Mouse (Mus musculus) hindlimb bud, embryonic 11.5 days (tissue): Measurements from ENCODE around the gene Krt80.

ENCODE experiments used
- DNase-seq: peaks from one replicate; pipeline ENCODE4 v3.0.0-alpha.2; 2012; ENCODE audit warnings: low read depth, low spot score; ENCODE audit errors: extremely low spot score

Krt80 gene

GRCm38 (mm10) chr15:101375956-101376775, 6.2 kb upstream of the Krt80 start:
- DNase-seq: no peak

GRCm38 (mm10) chr15:101374879-101375278, 4.9 kb upstream of the Krt80 start:
- DNase-seq: no peak

- DNase-seq: no peak
Measured at GRCm38 (mm10) chr15:101373286-101373898, 3.4 kb upstream of the Krt80 start.

- DNase-seq: no peak
Measured at GRCm38 (mm10) chr15:101372131-101372977, 2.4 kb upstream of the Krt80 start.

GRCm38 (mm10) chr15:101371141-101371985, 1.4 kb upstream of the Krt80 start:
- DNase-seq: no peak

- no peak for DNase-seq
Measured at GRCm38 (mm10) chr15:101369382-101370100, 421 bp downstream of the Krt80 start.

GRCm38 (mm10) chr15:101368502-101369381, 1.2 kb downstream of the Krt80 start:
- no peak for DNase-seq

- no peak for DNase-seq
Measured at GRCm38 (mm10) chr15:101368015-101368414, 1.9 kb downstream of the Krt80 start.

GRCm38 (mm10) chr15:101367497-101367896, 2.5 kb downstream of the Krt80 start:
- DNase-seq: no peak

GRCm38 (mm10) chr15:101366926-101367325, 3.0 kb downstream of the Krt80 start:
- no peak for DNase-seq

- DNase-seq: no peak
Measured at GRCm38 (mm10) chr15:101366482-101366881, 3.5 kb downstream of the Krt80 start.

- no peak for DNase-seq
Measured at GRCm38 (mm10) chr15:101365721-101366120, 4.2 kb downstream of the Krt80 start.

- no peak for DNase-seq
Measured at GRCm38 (mm10) chr15:101364891-101365671, 4.9 kb downstream of the Krt80 start.

GRCm38 (mm10) chr15:101364425-101364824, 5.5 kb downstream of the Krt80 start:
- DNase-seq: no peak

GRCm38 (mm10) chr15:101363933-101364332, 6.0 kb downstream of the Krt80 start:
- DNase-seq: no peak

GRCm38 (mm10) chr15:101362393-101363010, 7.5 kb downstream of the Krt80 start:
- no peak for DNase-seq

GRCm38 (mm10) chr15:101355382-101355786, 14.6 kb downstream of the Krt80 start:
- DNase-seq: no peak
